Mouse (Mus musculus): ENCODE measurements around the gene Nisch.

Nisch gene

GRCm38 (mm10) chr14:31161638-31162037 is 55.1 kb downstream of the Nisch start:
- DNase-seq (ENCODE audit: low read depth, low spot score): no peak

- DNase-seq (ENCODE audit: low read depth, low spot score): no peak
Observed at GRCm38 (mm10) chr14:31161191-31161590, 55.6 kb downstream of the Nisch start.

GRCm38 (mm10) chr14:31160196-31161150 is 56.3 kb downstream of the Nisch start:
- DNase-seq (ENCODE audit: low read depth, low spot score): no peak

GRCm38 (mm10) chr14:31145694-31146093 is 71.1 kb downstream of the Nisch start:
- no peak for DNase-seq (ENCODE audit: low read depth, low spot score)

- no peak for DNase-seq (ENCODE audit: low read depth, low spot score)
Observed at GRCm38 (mm10) chr14:31141011-31141410, 75.7 kb downstream of the Nisch start.

GRCm38 (mm10) chr14:31140141-31140540 is 76.6 kb downstream of the Nisch start:
- no peak for DNase-seq (ENCODE audit: low read depth, low spot score)

- DNase-seq (ENCODE audit: low read depth, low spot score): no peak
Observed at GRCm38 (mm10) chr14:31139666-31140065, 77.1 kb downstream of the Nisch start.

- DNase-seq (ENCODE audit: low read depth, low spot score): no peak
Observed at GRCm38 (mm10) chr14:31138897-31139429, 77.8 kb downstream of the Nisch start.

- DNase-seq (ENCODE audit: low read depth, low spot score): peak; percentile 82
Observed at GRCm38 (mm10) chr14:31138219-31138896, 78.4 kb downstream of the Nisch start.

GRCm38 (mm10) chr14:31137791-31138190 is 79.0 kb downstream of the Nisch start:
- no peak for DNase-seq (ENCODE audit: low read depth, low spot score)

GRCm38 (mm10) chr14:31137281-31137595 is 79.5 kb downstream of the Nisch start:
- no peak for DNase-seq (ENCODE audit: low read depth, low spot score)

- no peak for DNase-seq (ENCODE audit: low read depth, low spot score)
Observed at GRCm38 (mm10) chr14:31136411-31137280, 80.1 kb downstream of the Nisch start.

GRCm38 (mm10) chr14:31135495-31136410 is 81.0 kb downstream of the Nisch start:
- no peak for DNase-seq (ENCODE audit: low read depth, low spot score)

GRCm38 (mm10) chr14:31134015-31135000 is 82.4 kb downstream of the Nisch start:
- no peak for DNase-seq (ENCODE audit: low read depth, low spot score)

GRCm38 (mm10) chr14:31133023-31133665 is 83.6 kb downstream of the Nisch start:
- no peak for DNase-seq (ENCODE audit: low read depth, low spot score)

GRCm38 (mm10) chr14:31132491-31132975 is 84.2 kb downstream of the Nisch start:
- DNase-seq (ENCODE audit: low read depth, low spot score): no peak

GRCm38 (mm10) chr14:31132031-31132430 is 84.7 kb downstream of the Nisch start:
- no peak for DNase-seq (ENCODE audit: low read depth, low spot score)

GRCm38 (mm10) chr14:31131272-31131821 is 85.4 kb downstream of the Nisch start:
- DNase-seq (ENCODE audit: low read depth, low spot score): no peak
